Mouse (Mus musculus) megakaryocyte progenitor cell, adult 5-6 weeks (primary cell): ENCODE data around the gene Pdzd3. TPM values are rescaled to one million over a fixed set of nuclear protein-coding genes. Genes with fewer than 3 reads are reported as not detected.
A peak's percentile ranks its signal among the peaks of the same experiment; 100 is the strongest.

ENCODE experiments used
- ATAC-seq: replicated peaks from 2 replicates; pipeline ENCODE4 v1.8.0; 2016; ENCODE audit warnings: mild to moderate bottlenecking, moderate TSS enrichment, inconsistent platforms; ENCODE audit not compliant: poor library complexity
- total RNA-seq, 2 experiments: library from RNA; stranded (forward) in 1 of 2; stranded (reverse) in 1 of 2; fragments of 157-497, 149-512 nt in 1 of 2; fragments of 200-1000 nt in 1 of 2; gene quantifications; 2 replicates each; pipeline versions ENCODE4 v1.2.3 to v1.2.4; 2015 to 2017

Pdzd3 gene
- total RNA-seq (2015) (0.35 and 0.54 TPM in 2 replicates), total RNA-seq (2017) (not detected in 2 replicates)

DNA sequence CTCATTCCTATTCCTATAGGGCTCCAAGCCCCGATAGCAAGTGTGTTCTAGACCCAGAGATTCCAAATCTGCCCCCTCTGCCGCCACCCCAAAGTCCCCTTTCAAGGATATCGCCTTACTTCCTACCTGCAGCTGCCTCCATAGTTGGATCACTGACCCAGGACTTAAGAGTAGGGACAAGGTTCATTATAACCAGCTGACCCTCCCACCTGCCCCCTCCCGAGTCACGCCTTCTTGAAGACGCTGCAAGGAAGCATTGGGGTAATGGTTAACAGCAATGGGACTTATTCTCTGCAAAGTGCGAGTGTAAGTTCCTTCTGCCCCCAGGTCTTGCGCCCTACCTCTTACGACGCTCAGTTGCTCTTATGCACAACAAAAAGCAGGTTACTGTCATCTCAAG lies at the start of gene Pdzd3:
Gene Pdzd3 (minus strand): TSS at position 158 of the 400 bp plus-strand sequence.
- no peak for ATAC-seq

DNA sequence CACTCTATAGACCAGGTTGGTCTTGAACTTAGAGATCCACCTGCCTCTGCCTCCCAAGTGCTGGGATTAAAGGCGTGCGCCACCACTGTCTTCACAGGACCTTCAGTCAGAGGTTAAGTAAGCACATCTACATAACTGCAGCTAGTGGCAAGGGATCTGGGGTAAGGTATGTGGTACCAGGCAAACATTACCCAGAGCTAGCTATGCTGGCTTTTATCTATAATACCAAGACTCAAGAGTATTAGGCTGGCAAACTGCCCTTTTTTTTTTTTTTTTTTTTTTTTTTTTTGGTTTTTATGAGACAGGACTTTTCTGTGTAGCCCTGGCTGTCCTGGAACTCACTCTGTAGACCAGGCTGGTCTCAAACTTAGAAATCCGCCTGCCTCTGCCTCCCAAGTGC lies 48.7 kb upstream of the Pdzd3 start:
- ATAC-seq, result peak; percentile 86

DNA sequence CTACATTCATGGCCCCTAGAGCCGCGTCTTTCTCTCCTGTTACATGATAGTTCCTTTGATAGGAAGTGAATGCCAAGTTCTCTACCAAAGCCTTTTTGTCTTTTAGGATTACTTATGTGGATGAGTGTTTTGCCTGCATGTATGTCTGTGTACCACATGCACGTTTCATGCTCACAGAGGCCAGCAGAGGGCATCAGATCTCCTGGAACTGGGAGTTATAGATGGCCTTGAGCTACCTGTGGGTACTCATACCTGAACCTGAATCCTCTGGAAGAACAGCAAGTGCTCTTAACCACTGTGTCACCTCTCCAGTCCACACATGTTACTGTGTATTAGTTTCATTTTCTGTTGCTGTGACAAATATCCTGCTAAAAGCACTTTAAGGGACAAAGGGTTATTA lies 41.2 kb upstream of the Pdzd3 start:
- no peak for ATAC-seq

DNA sequence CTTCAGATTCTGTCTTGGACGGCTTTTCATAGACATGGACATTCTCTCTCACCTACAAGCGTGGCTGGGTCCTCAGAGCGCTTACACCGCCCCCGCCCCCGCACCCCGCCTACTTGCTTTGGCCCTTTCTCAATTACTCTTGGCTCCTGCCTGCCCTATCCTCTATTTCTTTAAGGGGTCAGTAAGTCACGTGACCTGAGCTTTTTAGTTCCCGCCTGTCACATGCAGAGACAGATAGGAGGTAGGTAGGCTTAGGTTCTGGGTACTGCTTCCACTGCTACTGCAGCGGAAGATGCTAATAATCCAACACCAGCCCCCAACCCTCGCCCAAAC lies 37.7 kb upstream of the Pdzd3 start:
- ATAC-seq, result peak; percentile 8

DNA sequence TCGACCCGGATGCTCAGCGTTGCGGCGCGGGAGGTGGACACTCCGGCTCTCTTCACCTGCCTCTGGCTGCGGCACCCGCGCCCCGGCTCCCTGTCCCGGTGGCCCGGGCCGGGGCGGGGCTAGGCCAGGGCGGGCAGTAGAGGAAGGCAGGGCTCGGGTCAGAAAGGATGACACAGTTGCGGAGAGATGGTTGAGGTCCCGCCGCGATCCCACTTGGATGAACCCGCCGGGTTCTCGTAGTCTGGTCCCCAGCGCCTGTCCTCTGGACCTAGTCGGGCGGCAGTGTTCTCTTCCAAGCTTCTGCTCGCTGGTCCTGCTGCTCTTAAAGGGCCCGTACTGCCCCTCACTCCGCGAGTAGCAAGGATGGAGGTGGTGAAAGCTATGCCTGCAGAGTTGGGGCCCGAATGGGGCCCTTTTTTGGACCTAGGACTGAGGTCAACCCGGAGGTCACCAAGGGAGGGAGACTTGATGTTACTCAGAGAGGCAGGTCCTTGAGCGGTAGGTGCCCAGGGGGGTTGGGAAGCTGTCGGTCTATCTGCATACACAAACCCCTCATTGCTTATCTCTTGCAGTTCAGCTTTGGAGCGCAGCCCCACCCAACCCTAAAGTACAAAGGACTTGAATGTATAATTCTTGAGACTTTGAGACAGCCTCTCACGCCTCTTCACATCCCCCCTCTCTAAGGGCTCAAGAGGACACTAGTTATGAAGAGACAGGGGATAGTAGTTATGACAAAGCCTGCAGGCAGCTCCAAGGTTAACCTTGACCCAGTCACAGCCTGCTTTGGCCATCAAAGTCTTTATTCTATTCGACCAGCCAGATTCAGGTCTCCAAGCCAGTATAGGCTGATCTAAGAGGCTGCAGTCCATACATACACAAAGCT lies 37.0 kb upstream of the Pdzd3 start, which contains the start of gene Abcg4:
Gene Abcg4 (minus strand): TSS at position 540 of the 883 bp plus-strand sequence.
- ATAC-seq, result peak; percentile 78

DNA sequence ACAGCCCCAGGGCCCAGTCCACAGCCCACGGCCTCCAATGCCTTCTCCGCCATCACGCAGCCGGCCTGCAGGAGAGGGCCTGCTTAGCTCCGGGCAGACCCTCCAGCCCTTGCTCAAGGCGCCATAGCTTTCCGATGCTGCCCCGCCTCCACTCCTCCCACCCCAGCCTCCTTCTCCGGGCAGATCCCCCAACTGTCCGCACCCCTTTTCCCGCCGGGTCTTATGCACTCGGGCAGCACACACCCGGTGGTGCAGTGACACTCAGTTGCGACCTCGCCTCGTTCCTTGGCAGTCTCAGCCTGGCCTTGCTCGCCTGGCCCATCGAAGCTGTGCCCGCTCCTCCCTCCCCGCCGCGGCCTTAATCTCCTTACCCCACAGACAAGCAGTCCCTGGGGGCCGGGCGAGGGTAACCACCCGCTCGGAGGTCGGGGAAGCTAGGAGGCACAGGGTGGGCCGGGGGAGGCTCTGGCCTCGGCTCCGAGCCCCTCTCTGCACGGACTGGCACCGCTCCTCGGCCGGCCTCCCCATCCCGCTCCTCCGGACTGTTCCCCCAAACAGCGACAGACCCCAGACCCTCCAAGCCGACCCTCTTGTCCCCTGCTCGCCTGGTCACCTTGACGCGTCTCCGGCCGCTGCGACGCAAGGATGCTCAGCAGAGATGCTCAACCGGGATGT lies 36.3 kb upstream of the Pdzd3 start:
- peak; percentile 29 for ATAC-seq

DNA sequence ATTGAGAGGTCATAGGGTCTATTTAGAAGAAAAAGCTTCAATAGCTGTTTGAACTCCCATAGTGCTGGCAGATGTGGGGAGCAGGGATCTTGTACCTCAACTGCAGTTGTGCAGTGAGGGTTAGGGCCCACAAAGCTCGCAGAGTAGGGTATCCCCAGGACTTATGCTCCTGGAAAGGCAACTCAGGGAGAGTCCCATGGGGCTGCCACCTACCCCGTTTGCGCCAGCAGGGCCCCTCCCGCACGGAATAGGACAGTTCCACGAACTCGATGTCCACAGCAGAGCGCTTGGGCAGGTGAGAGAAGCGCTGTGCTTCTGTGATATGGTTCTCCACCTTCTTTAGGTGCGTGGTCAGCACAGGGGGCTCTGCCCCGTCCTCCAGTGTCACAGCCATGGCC lies 35.7 kb upstream of the Pdzd3 start:
- no peak for ATAC-seq

DNA sequence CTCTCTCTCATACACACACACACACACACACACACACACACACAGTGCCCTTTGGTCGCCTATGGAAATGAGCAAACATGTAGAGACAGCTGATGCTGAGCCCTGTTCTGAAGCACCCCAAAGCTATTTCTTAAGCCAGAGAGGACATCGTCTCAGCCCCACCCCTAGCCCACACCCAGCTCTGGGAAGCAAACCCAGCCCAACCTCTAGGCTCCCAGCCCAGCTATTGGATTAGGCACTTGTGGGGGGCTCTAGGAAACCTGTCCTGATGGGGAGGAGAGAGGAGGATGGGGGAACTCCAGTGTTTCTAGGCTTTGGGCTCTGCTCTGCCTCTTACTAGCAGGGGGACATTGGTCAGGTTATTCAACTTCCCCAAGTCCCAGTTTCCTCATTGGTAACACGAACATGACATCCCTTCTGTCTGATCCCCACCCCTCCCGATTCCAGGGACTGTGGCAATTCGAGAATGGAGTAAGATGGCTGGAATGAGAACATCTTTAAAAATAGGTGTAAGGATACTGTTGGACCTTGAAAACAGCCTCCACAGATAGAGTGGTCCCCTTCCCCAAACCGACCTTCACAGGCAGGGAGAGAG lies 35.1 kb upstream of the Pdzd3 start:
- 0 out of 2 replicates have a peak, but pooled peaks have one; percentile 19 for ATAC-seq

DNA sequence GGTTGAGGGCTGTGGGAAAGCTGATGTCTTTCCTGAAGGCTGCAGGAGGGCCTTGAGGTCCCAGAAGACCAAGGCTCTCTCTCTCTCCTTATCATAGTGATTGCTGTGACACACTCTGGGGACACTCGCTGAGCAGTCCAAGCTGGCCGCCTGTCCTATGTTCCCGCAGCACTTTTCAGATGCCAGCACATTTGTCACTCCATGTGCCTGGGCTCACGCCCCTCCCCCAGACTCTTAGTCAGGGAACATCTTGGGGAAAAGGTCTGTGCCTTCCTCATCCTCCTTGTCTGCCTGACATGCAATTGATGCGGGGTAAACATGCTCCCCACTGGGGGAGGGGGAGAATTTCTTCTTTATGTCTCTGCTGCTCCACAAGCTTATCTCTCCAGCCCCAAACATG lies 31.9 kb upstream of the Pdzd3 start:
- ATAC-seq, result no peak

DNA sequence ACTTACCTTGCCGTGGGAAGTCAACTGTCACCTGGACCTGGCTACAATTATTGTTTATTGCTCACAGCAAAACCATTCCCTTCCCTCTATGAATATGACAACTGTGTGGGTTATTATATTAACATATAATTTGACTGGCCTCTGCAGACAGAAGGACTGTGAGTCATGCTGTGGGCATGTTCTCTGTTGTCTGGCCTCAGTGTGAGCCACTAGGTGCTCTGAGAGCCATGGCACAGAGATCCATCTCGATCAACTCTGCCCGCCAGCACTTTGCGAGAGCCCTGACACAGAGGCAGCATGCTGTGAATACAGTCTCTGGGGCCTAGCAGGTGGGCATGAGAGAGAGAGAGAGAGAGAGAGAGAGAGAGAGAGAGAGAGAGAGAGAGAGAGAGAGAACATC lies 18.7 kb upstream of the Pdzd3 start:
- no peak for ATAC-seq

DNA sequence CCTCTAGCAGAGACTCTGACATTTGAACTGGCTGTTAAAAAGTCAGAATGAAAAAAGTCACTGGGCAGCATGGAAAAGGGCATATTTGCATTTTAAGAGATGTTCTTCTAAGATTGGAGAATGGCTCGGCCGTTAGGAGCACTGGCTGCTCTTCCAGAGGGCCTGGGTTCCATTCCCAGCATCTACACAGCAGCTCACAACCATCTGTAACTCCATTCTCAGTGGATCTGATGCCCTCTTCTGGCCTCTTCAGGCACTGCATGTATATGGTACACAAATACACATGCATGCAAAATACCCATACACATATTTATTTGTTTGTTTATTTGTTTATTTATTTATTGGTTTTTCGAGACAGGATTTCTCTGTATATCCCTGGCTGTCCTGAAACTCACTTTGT lies 17.8 kb upstream of the Pdzd3 start:
- ATAC-seq, result no peak

DNA sequence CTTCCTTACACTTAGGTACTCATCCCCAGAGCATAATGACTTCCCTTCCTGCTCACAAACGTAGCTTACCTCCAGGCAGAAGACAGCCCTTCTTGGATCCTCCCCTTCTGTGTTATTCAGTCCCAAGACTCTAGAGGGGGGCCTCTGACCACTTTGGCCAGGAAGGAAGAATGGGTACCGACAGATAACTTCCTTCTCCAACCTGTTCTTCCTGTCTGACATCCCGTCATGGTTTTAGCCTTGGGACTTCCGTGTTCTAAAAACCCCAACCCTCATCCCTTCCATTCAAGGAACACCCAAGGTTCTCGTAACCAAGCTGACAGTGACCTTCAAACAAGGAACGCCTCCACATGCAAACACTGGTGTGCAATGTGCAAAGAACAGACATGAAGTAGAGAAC lies 17.2 kb upstream of the Pdzd3 start, which contains the start of gene Nlrx1:
Gene Nlrx1 (minus strand): TSS at position 168 of the 400 bp plus-strand sequence.
- peak; percentile 61 for ATAC-seq

DNA sequence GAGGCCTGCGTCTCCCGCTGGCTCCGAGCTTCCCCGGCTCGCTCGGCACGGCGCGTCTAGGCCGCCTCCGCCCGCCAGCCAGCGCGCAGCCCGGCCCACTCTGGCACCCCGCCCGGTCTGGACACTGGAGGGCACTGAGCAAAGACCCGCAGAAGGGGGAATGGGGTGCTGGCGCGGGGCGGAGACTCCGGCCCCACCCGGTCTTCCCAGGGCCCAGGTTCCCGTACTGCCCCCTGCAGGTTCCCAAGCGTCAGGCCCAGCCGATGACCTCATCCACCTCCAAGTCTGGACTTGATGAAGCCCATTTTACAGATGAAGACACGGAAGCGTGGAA lies 16.7 kb upstream of the Pdzd3 start:
- ATAC-seq, result peak; percentile 87

DNA sequence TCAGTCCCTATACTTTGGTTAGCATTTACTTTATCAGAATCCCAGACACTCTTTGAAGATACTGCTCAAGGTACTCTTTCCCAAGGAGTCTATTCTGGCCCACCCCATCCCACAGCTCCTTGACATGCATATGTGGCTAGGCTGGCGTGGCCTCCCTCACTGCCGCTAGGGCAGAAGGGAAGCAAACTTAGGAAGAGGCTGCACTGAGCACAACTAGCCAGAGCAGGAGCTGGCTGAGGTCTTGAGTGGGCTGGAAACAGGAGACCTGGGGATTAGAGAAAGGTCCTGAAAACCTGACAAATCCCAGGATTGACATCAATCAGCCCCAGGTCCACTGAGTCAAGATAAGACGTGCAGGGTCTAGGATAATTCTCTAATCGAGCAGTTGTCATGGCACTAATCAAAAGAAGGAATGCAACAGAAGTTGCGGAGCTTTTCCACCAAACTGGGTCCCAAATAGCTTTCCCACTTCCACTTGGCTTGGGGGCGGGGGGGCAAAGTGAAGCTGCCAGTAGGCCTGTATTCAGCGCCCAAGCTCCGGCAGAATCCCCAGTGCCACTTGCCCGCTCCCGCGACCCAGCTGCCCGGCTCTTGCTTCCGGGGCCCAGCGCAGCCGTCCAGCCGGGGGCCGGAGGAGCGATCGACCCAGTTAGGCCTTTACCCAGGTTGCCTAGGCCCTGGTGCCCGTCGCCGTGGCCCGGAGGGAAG lies 16.2 kb upstream of the Pdzd3 start:
- 0 out of 2 replicates have a peak, but pooled peaks have one; percentile 18 for ATAC-seq

DNA sequence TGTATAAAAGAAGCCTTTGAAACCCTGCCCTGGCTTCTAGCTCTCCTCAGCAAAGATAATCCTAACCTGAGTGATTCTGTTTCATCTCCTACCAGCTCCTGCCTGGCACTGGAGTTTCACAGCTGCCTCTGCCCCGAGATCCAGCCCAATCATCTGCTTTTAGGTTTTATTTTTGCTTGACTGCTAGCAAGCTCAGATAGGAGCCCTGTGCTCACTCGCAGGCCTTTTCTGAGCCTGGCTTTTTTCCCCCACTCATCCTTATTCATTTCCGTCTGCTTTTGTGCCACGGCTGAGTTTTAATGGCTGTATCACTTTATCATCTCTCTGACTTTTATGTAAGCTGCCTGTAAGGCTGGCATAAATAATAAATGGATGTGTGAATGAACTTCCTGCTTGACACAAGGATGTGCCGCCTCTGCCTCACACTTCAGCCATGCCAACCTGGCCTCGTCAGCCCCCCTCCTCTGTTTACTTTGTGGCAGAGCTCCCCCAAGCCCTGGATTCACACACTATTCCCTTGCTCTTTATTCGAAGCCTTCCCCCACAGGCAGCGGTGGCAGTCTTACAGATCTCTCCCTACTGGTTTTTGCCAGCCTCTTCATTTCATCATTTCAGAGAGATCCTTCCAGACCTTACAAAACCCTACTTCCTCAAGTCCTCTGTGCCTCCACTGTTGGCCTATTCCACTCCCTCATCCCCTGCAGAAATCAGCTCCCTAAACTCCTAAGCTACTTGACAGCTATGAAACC lies 15.4 kb upstream of the Pdzd3 start:
- ATAC-seq, result peak; percentile 30

DNA sequence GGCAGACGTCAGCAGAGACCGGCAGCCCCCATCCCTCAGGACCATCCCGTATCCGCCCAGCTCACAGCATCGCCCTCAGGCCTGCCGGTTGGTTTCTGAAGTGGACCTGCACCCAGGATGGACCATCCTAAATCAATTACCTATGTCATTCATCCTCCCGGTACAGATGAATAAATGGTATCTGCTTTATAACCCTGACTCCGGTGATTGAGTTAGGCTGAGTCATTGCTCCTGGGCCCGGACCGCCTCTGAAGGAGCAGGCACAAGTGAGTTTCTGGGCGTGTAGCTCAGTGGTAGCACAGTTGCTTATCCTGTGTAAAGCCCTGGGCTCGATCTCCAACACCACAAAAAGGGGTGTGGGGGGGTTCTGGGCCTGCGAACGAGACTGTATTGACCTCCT lies 10.1 kb upstream of the Pdzd3 start:
- ATAC-seq, result no peak

DNA sequence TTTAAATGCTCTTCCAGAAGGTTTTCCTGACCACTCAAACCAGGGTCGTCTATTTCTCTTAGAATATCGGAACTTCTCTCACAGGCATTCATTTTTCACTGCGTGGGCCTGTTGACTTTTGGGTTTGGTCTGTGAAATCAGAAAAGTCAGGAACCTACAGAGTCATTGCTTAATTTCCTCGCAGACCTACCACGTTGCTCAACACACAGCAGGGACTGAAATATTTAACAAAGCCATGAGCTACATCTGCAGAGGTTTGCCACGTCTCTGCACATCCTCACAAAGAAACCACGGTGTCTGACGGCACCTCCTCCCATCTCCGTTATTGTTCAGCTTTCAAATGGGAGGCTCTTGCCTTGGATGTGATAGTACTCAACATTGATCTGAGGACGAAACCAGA lies 7.7 kb upstream of the Pdzd3 start:
- ATAC-seq, result peak; percentile 76

DNA sequence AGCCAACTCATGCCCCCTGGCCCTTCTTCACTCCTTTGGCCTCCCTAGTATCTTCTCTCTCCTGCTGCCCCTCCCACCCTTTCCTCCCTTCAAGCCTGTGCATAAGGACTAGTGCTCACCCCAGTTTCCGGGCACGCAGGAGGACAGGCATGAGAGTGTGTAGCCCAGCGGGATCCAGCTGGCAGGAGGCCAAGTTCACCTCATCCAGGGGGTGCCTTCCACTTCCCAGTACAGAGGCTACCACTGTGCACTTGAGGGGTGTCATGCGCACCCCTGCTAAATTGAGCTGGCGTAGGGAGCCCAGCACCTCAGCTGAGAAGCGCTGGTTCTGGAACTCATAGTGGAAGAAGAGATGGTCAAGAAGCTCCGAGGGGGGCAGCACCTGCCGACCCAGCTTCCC lies 4.9 kb upstream of the Pdzd3 start:
- ATAC-seq, result no peak

DNA sequence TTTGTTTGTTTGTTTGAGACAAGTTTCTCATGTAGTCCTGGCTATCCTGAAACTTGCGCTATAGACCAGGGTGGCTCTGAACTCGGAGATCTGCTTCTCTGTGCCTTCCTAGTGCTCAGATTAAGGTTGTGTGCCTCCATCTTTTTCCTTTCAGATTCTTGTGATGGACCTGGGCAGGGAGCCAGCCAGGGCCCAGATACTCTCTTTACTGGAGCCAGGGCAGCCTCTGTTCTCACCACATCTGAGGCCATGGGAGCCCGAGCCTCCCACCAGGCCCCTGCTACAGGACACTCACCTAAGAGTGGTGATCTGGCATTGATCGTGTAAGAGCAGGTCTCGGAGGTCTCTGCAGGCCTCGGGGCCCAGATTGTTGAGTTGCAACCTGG lies 3.9 kb upstream of the Pdzd3 start:
- no peak for ATAC-seq

DNA sequence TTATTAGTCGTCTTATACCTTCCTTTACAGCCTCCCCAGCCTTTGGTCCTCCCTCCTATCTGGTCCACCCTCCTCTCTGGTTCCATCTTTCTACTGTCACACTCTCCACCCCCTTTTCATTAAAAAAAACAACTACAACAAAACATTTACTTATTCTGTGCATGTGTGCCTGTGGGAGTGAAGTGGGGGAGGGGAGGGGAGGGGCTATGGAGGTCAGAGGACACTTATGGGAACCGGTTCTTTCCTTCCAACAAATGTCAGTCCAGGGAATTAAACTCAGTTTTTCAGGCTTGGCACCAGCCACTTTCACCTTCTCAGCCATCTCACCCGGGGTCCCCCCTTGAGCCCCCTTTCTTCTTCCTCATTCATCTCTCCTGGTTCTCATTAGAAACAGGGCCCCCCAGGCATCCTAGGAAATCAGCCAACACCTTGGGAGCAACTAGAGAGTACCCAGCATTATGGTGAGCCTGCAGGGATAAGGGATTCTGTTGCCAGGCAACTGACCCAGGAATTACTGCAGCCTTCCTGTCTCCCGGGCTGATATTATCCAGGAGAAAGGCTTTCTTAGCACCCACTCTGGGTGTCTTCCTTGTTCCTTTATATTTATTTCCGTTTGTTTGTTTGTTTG lies 3.4 kb upstream of the Pdzd3 start:
- no peak for ATAC-seq
